Mouse (Mus musculus): ENCODE results near the gene Gm39653. TPM values are rescaled to one million over a fixed set of nuclear protein-coding genes. Genes with fewer than 3 reads are reported as not detected.

The Gm39653 gene
- polyA plus RNA-seq (2012; rRNA removed), result not detected in 2 replicates

GRCm38 (mm10) chr1:63615668-63616067 lies at the start of gene Gm39653:
Gene Gm39653 (plus strand): TSS chr1:63615968.
- 86% methylated on average over 3 of the region's 3 CpGs for WGBS
- no peaks in the 10 kb centered on the region for H3K27me3 ChIP-seq (ENCODE audit: control insufficient read depth, insufficient read depth, low read length)
- no peak for DNase-seq
- H3K4me3 ChIP-seq (replicated peaks; ENCODE audit: insufficient read depth, low read depth, low read length), result no peak within 1 kb of the TSS
- TF ChIP-seq POLR2A (IDR thresholded peaks at IDR 0.05; ENCODE audit: borderline replicate concordance, insufficient read depth, low read length), result no peak
- no peak for TF ChIP-seq CTCF (IDR thresholded peaks at IDR 0.05; ENCODE audit: borderline replicate concordance, insufficient read depth, low read depth, low read length)
- no peaks in the 10 kb centered on the region for H3K4me1 ChIP-seq (ENCODE audit: control insufficient read depth, insufficient read depth, low read length)
- no peak within 1 kb of the TSS for H3K27ac ChIP-seq (ENCODE audit: insufficient read depth, low read length)

- TF ChIP-seq POLR2A (IDR thresholded peaks at IDR 0.05; ENCODE audit: borderline replicate concordance, insufficient read depth, low read length) (no peak), CTCF (IDR thresholded peaks at IDR 0.05; ENCODE audit: borderline replicate concordance, insufficient read depth, low read depth, low read length) (no peak)
- DNase-seq, result peak; percentile 66 to 78
- H3K27ac ChIP-seq (ENCODE audit: insufficient read depth, low read length), result no peak overlapping the region
- WGBS, result 7% methylated on average over 7 of the region's 7 CpGs
- no peaks in the 10 kb centered on the region for H3K27me3 ChIP-seq (ENCODE audit: control insufficient read depth, insufficient read depth, low read length)
- no peak overlapping the region for H3K4me3 ChIP-seq (replicated peaks; ENCODE audit: insufficient read depth, low read depth, low read length)
- peaks cover 13% of the 10 kb centered on the region; the same call in 1 of the 2 replicates for H3K4me1 ChIP-seq (ENCODE audit: control insufficient read depth, insufficient read depth, low read length)
Observed at GRCm38 (mm10) chr1:63566501-63566900, 49.3 kb upstream of the Gm39653 start.

GRCm38 (mm10) chr1:63567031-63567430 lies 48.7 kb upstream of the Gm39653 start:
- Histone ChIP-seq H3K27ac (ENCODE audit: insufficient read depth, low read length) (no peak overlapping the region), H3K4me1 (ENCODE audit: control insufficient read depth, insufficient read depth, low read length) (peaks cover 11% of the 10 kb centered on the region; the same call in 1 of the 2 replicates), H3K27me3 (ENCODE audit: control insufficient read depth, insufficient read depth, low read length) (no peaks in the 10 kb centered on the region), H3K4me3 (replicated peaks; ENCODE audit: insufficient read depth, low read depth, low read length) (no peak overlapping the region)
- TF ChIP-seq CTCF (IDR thresholded peaks at IDR 0.05; ENCODE audit: borderline replicate concordance, insufficient read depth, low read depth, low read length) (no peak), POLR2A (IDR thresholded peaks at IDR 0.05; ENCODE audit: borderline replicate concordance, insufficient read depth, low read length) (no peak)
- DNase-seq, result peak; percentile 14 to 56
- 29% methylated on average over 4 of the region's 4 CpGs for WGBS

GRCm38 (mm10) chr1:63572229-63572628 lies 43.5 kb upstream of the Gm39653 start:
- no peak overlapping the region for H3K4me3 ChIP-seq (replicated peaks; ENCODE audit: insufficient read depth, low read depth, low read length)
- TF ChIP-seq CTCF (IDR thresholded peaks at IDR 0.05; ENCODE audit: borderline replicate concordance, insufficient read depth, low read depth, low read length) (no peak; the same call in 1 of the 2 replicates), POLR2A (IDR thresholded peaks at IDR 0.05; ENCODE audit: borderline replicate concordance, insufficient read depth, low read length) (no peak)
- H3K27me3 ChIP-seq (ENCODE audit: control insufficient read depth, insufficient read depth, low read length), result no peaks in the 10 kb centered on the region
- H3K4me1 ChIP-seq (ENCODE audit: control insufficient read depth, insufficient read depth, low read length), result peaks cover 1% of the 10 kb centered on the region; the same call in 1 of the 2 replicates
- 12% methylated on average over 7 of the region's 7 CpGs for WGBS
- peak; percentile 69 to 84 for DNase-seq
- H3K27ac ChIP-seq (ENCODE audit: insufficient read depth, low read length), result no peak overlapping the region

- Histone ChIP-seq H3K4me3 (replicated peaks; ENCODE audit: insufficient read depth, low read depth, low read length) (no peak overlapping the region), H3K27me3 (ENCODE audit: control insufficient read depth, insufficient read depth, low read length) (no peaks in the 10 kb centered on the region), H3K27ac (ENCODE audit: insufficient read depth, low read length) (no peak overlapping the region), H3K4me1 (ENCODE audit: control insufficient read depth, insufficient read depth, low read length) (no peaks in the 10 kb centered on the region)
- 59% methylated on average over 6 of the region's 6 CpGs for WGBS
- TF ChIP-seq POLR2A (IDR thresholded peaks at IDR 0.05; ENCODE audit: borderline replicate concordance, insufficient read depth, low read length) (no peak), CTCF (IDR thresholded peaks at IDR 0.05; ENCODE audit: borderline replicate concordance, insufficient read depth, low read depth, low read length) (no peak)
- DNase-seq, result no peak
Observed at GRCm38 (mm10) chr1:63573432-63573831, 42.3 kb upstream of the Gm39653 start.

- no peak for TF ChIP-seq CTCF (IDR thresholded peaks at IDR 0.05; ENCODE audit: borderline replicate concordance, insufficient read depth, low read depth, low read length)
- TF ChIP-seq POLR2A (IDR thresholded peaks at IDR 0.05; ENCODE audit: borderline replicate concordance, insufficient read depth, low read length), result no peak
Observed at GRCm38 (mm10) chr1:63573864-63574611, 41.7 kb upstream of the Gm39653 start.

GRCm38 (mm10) chr1:63576803-63577202 lies 39.0 kb upstream of the Gm39653 start:
- Histone ChIP-seq H3K4me1 (ENCODE audit: control insufficient read depth, insufficient read depth, low read length) (no peaks in the 10 kb centered on the region), H3K27ac (ENCODE audit: insufficient read depth, low read length) (no peak overlapping the region), H3K4me3 (replicated peaks; ENCODE audit: insufficient read depth, low read depth, low read length) (no peak overlapping the region), H3K27me3 (ENCODE audit: control insufficient read depth, insufficient read depth, low read length) (no peaks in the 10 kb centered on the region)
- TF ChIP-seq POLR2A (IDR thresholded peaks at IDR 0.05; ENCODE audit: borderline replicate concordance, insufficient read depth, low read length) (no peak), CTCF (IDR thresholded peaks at IDR 0.05; ENCODE audit: borderline replicate concordance, insufficient read depth, low read depth, low read length) (no peak)
- no peak for DNase-seq
- 80% methylated on average over 5 of the region's 5 CpGs for WGBS

More at GRCm38 (mm10) chr1:63573864-63574611, 41.7 kb upstream of the Gm39653 start:
- Histone ChIP-seq H3K4me3 (replicated peaks; ENCODE audit: insufficient read depth, low read depth, low read length) (no peak overlapping the region), H3K27me3 (ENCODE audit: control insufficient read depth, insufficient read depth, low read length) (no peaks in the 10 kb centered on the region), H3K4me1 (ENCODE audit: control insufficient read depth, insufficient read depth, low read length) (no peaks in the 10 kb centered on the region), H3K27ac (ENCODE audit: insufficient read depth, low read length) (no peak overlapping the region)
- DNase-seq, result no peak
- WGBS, result 71% methylated on average over 12 of the region's 12 CpGs

- no peaks in the 10 kb centered on the region for H3K4me1 ChIP-seq (ENCODE audit: control insufficient read depth, insufficient read depth, low read length)
- no peak for DNase-seq
- H3K27ac ChIP-seq (ENCODE audit: insufficient read depth, low read length), result no peak overlapping the region
- 82% methylated on average over 8 of the region's 8 CpGs for WGBS
- no peak overlapping the region for H3K4me3 ChIP-seq (replicated peaks; ENCODE audit: insufficient read depth, low read depth, low read length)
- no peaks in the 10 kb centered on the region for H3K27me3 ChIP-seq (ENCODE audit: control insufficient read depth, insufficient read depth, low read length)
- TF ChIP-seq CTCF (IDR thresholded peaks at IDR 0.05; ENCODE audit: borderline replicate concordance, insufficient read depth, low read depth, low read length) (no peak), POLR2A (IDR thresholded peaks at IDR 0.05; ENCODE audit: borderline replicate concordance, insufficient read depth, low read length) (no peak)
Observed at GRCm38 (mm10) chr1:63579153-63579552, 36.6 kb upstream of the Gm39653 start.

Measured in cerebellum, adult 2 months (tissue).